10 mouse cellular contexts compared by ENCODE assay signal in the genomic region with DNA sequence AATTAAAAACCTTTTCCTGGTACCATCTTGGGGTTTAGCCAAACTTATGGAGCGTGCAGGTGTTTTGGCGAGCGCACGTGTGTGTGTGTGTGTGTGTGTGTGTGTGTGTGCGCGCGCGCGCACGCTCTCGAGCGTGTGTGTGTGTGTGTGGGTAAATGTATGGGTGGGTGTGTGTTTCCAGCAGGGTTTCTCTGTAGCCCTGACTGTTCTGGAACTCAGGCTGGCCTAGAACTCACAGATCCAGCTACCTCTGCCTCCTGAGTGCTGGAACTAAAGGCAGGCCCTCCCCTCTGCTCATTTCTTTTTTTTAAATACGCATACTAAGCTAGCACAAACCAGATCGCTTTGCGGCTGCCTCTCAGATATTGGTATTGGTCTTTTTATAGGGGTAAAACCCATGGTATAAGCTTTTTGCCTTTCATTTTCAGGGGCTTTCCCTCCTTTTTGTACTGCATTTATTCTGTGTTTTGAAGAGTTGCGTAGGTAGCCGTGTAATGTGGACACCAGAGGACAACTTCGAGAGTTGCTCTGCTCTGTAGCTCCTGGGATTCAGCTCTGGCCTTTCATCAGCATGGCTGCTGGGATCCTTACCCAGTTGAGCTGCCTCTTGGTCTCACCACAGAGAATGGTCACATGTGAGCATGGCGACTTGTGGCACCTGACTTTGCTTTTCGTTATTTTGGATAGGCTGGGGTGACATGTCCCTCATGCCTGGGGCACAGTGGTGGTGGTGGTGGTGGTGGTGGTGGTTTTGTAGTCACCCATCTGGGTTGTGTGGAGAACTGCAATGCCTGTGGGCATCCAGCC. TPM values are rescaled to one million over a fixed set of nuclear protein-coding genes. Genes with fewer than 3 reads are reported as not detected.
DNase-seq lines count a peak whose midpoint lies in the region; ATAC-seq and TF ChIP-seq lines count a peak whose summit lies in the region.
"Had no signal": no experiment of that assay in that cellular context is flagged by ENCODE, and none has a peak within 500 bp of the region (broad histone marks: within the 10 kb centered on the region; RNA-seq: fewer than 3 reads in every experiment).

No protein-coding gene starts in this region.

- H3K4me1 ChIP-seq in heart, embryonic 10.5 days, result peaks cover 44% of the 10 kb centered on the region
- H3K4me1 ChIP-seq in midbrain, postnatal 0 days (ENCODE audit: insufficient read depth, low read length), result no peaks in the 10 kb centered on the region
- H3K4me1 ChIP-seq in midbrain, embryonic 10.5 days, result peaks cover 31% of the 10 kb centered on the region

- H3K27ac ChIP-seq in heart, embryonic 10.5 days, result no peak overlapping the region
- H3K27ac ChIP-seq in midbrain, postnatal 0 days (ENCODE audit: low read depth, low read length), result no peak overlapping the region
- H3K27ac ChIP-seq in midbrain, embryonic 10.5 days (replicated peaks), result no peak overlapping the region

- H3K9me3 ChIP-seq in heart, embryonic 10.5 days, result no peaks in the 10 kb centered on the region; the same call in 1 of the 2 replicates
- H3K9me3 ChIP-seq in midbrain, postnatal 0 days (ENCODE audit: low read length), result no peaks in the 10 kb centered on the region
- H3K9me3 ChIP-seq in midbrain, embryonic 10.5 days (replicated peaks), result no peaks in the 10 kb centered on the region

- no peak for DNase-seq in heart, embryonic 10.5 days (ENCODE audit: low spot score)
- DNase-seq in heart, postnatal 4 days, result no peak
- DNase-seq in midbrain, postnatal 0 days (ENCODE audit: low spot score), result no peak
- DNase-seq in midbrain, embryonic 10.5 days (ENCODE audit: low spot score), result no peak
- peak; percentile 77 for DNase-seq in splenic B cell, adult 2 months (ENCODE audit: low read depth, low spot score)
- no peak for DNase-seq in embryo, embryonic 9.5 days (ENCODE audit: extremely low spot score)
- no peak for DNase-seq in layer of hippocampus, adult 11-12 months (ENCODE audit: low spot score)
- DNase-seq: kidney, postnatal 10 days had no signal

- peaks cover 42% of the 10 kb centered on the region for H3K27me3 ChIP-seq in heart, embryonic 10.5 days (ENCODE audit: insufficient read depth, poor library complexity, severe bottlenecking)
- H3K27me3 ChIP-seq in midbrain, postnatal 0 days (ENCODE audit: insufficient read depth, low read length), result peaks cover 22% of the 10 kb centered on the region
- H3K27me3 ChIP-seq in midbrain, embryonic 10.5 days (ENCODE audit: low read depth, poor library complexity, severe bottlenecking), result peaks cover 63% of the 10 kb centered on the region
- H3K27me3 ChIP-seq in splenic B cell, adult 2 months (ENCODE audit: control insufficient read depth, insufficient read depth, low read length, poor library complexity, severe bottlenecking), result no peaks in the 10 kb centered on the region

- H3K36me3 ChIP-seq in heart, embryonic 10.5 days, result no peaks in the 10 kb centered on the region; the same call in 1 of the 2 replicates
- H3K36me3 ChIP-seq in midbrain, postnatal 0 days (ENCODE audit: insufficient read depth, low read length), result no peaks in the 10 kb centered on the region
- no peaks in the 10 kb centered on the region for H3K36me3 ChIP-seq in midbrain, embryonic 10.5 days
- H3K36me3 ChIP-seq in splenic B cell, adult 2 months (ENCODE audit: control insufficient read depth, insufficient read depth, low read length, poor library complexity, severe bottlenecking), result peaks cover 35% of the 10 kb centered on the region
- H3K36me3 ChIP-seq: G1E had no signal

- whole genome bisulfite sequencing in heart, embryonic 10.5 days, result 88% methylated on average over 20 of the region's 20 CpGs
- 87% methylated on average over 20 of the region's 20 CpGs for WGBS in midbrain, postnatal 0 days
- 93% methylated on average over 20 of the region's 20 CpGs for WGBS in midbrain, embryonic 10.5 days

- TF ChIP-seq CTCF in midbrain, postnatal 0 days (IDR thresholded peaks at IDR 0.05), result no peak

- no peak overlapping the region; the same call in 1 of the 2 replicates for H3K4me2 ChIP-seq in midbrain, postnatal 0 days (ENCODE audit: low read depth, low read length, poor library complexity, severe bottlenecking)

- peak overlapping the region; percentile 71 for H3K4me3 ChIP-seq in heart, embryonic 10.5 days
- H3K4me3 ChIP-seq in midbrain, postnatal 0 days (ENCODE audit: low read depth, low read length), result peak overlapping the region; percentile 3; the same call in 1 of the 2 replicates
- H3K4me3 ChIP-seq in midbrain, embryonic 10.5 days, result no peak overlapping the region

- ATAC-seq in midbrain, postnatal 0 days (ENCODE audit: low FRiP score), result no peak
- ATAC-seq in inflammation-experienced regulatory T-cells, adult 6 months, result peak; percentile 6

- H3K9ac ChIP-seq in midbrain, postnatal 0 days (replicated peaks; ENCODE audit: low read length, poor library complexity, severe bottlenecking), result no peak overlapping the region

RNA-seq across cellular contexts. Expression of a gene that starts 3.0 kb away (rescaled TPM):
- 12.8 and 14.1 TPM in 2 replicates for polyA plus RNA-seq in heart, embryonic 10.5 days (2016; fragmentation: Nextera tagmentation; extraction: Ambion mirVana)
- total RNA-seq in heart, postnatal 4 days (2021), result 10 to 100 TPM; 65.3 to 68.2 TPM
- total RNA-seq in midbrain, postnatal 0 days (2014; rRNA removed), result 5.3 and 7.8 TPM in 2 replicates
- 9.8 and 10.5 TPM in 2 replicates for polyA plus RNA-seq in midbrain, postnatal 0 days (2015; fragmentation: Nextera tagmentation; extraction: Ambion mirVana)
- 4.0 and 4.1 TPM in 2 replicates for polyA plus RNA-seq in midbrain, embryonic 10.5 days (2016; fragmentation: Nextera tagmentation; extraction: Ambion mirVana)
- 10 to 100 TPM; 21.0 to 28.1 (median 24.3) TPM for polyA plus RNA-seq in inflammation-experienced regulatory T-cells, adult 6 months (2017; shearing (Covaris generic))

RNA-seq across cellular contexts. Expression of a gene that starts 16.8 kb away (rescaled TPM):
- polyA plus RNA-seq in heart, embryonic 10.5 days (2016; fragmentation: Nextera tagmentation; extraction: Ambion mirVana), result 19.8 and 23.4 TPM in 2 replicates
- 10 to 100 TPM; 34.9 to 36.3 TPM for total RNA-seq in heart, postnatal 4 days (2021)
- total RNA-seq in midbrain, postnatal 0 days (2014; rRNA removed), result 2.4 and 3.9 TPM in 2 replicates
- 9.0 and 10.2 TPM in 2 replicates for polyA plus RNA-seq in midbrain, postnatal 0 days (2015; fragmentation: Nextera tagmentation; extraction: Ambion mirVana)
- polyA plus RNA-seq in midbrain, embryonic 10.5 days (2016; fragmentation: Nextera tagmentation; extraction: Ambion mirVana), result 38.0 and 38.7 TPM in 2 replicates
- 100 to 1,000 TPM in 1 of 3 experiments, 10 to 100 TPM in 2; 20.4 to 115 (median 45.5) TPM for polyA plus RNA-seq in inflammation-experienced regulatory T-cells, adult 6 months (2017; shearing (Covaris generic))
